Comparison of ENCODE assay signal across 24 mouse cellular contexts in the genomic region with DNA sequence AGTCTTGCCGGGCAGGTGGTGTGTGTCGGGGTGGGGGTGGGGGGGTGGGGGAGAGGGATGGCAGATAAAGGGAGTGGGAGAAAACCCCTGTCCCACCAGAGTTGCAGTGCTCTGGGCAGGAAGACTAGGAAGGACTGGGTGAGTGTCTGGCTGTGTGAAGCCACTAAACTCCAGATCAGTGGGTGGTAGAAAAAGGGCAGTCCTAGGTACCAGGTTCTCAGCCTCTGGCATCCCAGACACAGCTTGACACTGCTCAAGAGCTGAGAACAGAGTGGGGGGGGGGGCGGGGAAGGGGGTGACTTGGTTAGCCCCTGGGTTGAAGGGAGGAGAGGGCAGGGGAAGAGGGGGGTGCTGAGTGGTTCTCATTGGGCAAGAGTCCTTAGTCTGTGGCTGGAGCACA. TPM values are rescaled to one million over a fixed set of nuclear protein-coding genes. Genes with fewer than 3 reads are reported as not detected.
DNase-seq lines count a peak whose midpoint lies in the region; ATAC-seq lines count a peak whose summit lies in the region.
"Had no signal": no experiment of that assay in that cellular context is flagged by ENCODE, and none has a peak within 500 bp of the region (broad histone marks: within the 10 kb centered on the region; RNA-seq: fewer than 3 reads in every experiment).

No protein-coding gene starts in this region.

- DNase-seq in midbrain, embryonic 14.5 days = no peak
- DNase-seq in midbrain, embryonic 11.5 days (ENCODE audit: low spot score, missing footprints) = no peak
- DNase-seq: adrenal gland, adult 2 months; adrenal gland, postnatal 14 days; cerebellum, adult 11 months; cerebellum, adult 2 months; cerebellum, adult 9-11 months; cerebellum, postnatal 25 days; forebrain, postnatal 0 days; gastrocnemius, adult 2 months; gastrocnemius, postnatal 14 days; heart, adult 18-20 months; heart, postnatal 14 days; heart, postnatal 4 days had no signal

- ATAC-seq in forebrain, embryonic 13.5 days = 0 out of 2 replicates have a peak, but pooled peaks have one; percentile 45
- no peak for ATAC-seq in forebrain, embryonic 16.5 days
- peak; percentile 26; the same call in 1 of the 2 replicates for ATAC-seq in hindbrain, embryonic 12.5 days (ENCODE audit: low FRiP score)
- ATAC-seq in hindbrain, embryonic 16.5 days = no peak
- 0 out of 2 replicates have a peak, but pooled peaks have one; percentile 8 for ATAC-seq in midbrain, embryonic 14.5 days (ENCODE audit: low FRiP score, low TSS enrichment)
- ATAC-seq in midbrain, embryonic 11.5 days (ENCODE audit: low FRiP score) = no peak
- ATAC-seq: CD4-positive, CD25-positive, alpha-beta regulatory T cell, adult 4 months; forebrain, postnatal 0 days; intestine, postnatal 0 days had no signal

- no peaks in the 10 kb centered on the region for H3K4me1 ChIP-seq in forebrain, embryonic 13.5 days
- H3K4me1 ChIP-seq in forebrain, embryonic 16.5 days (replicated peaks; ENCODE audit: control insufficient read depth, insufficient read depth, low read length) = no peaks in the 10 kb centered on the region
- no peaks in the 10 kb centered on the region for H3K4me1 ChIP-seq in hindbrain, embryonic 12.5 days
- H3K4me1 ChIP-seq in hindbrain, embryonic 16.5 days (ENCODE audit: control insufficient read depth, insufficient read depth, low read depth, low read length) = no peaks in the 10 kb centered on the region
- no peaks in the 10 kb centered on the region for H3K4me1 ChIP-seq in midbrain, embryonic 14.5 days (ENCODE audit: control insufficient read depth, insufficient read depth, low read length)
- H3K4me1 ChIP-seq in midbrain, embryonic 11.5 days (ENCODE audit: control insufficient read depth, insufficient read depth, low read length) = no peaks in the 10 kb centered on the region
- H3K4me1 ChIP-seq: forebrain, embryonic 10.5 days; heart, embryonic 10.5 days; heart, embryonic 13.5 days; hindbrain, embryonic 13.5 days had no signal

- H3K9me3 ChIP-seq in forebrain, embryonic 13.5 days (replicated peaks) = no peaks in the 10 kb centered on the region
- no peaks in the 10 kb centered on the region for H3K9me3 ChIP-seq in forebrain, embryonic 16.5 days (ENCODE audit: control insufficient read depth, low read length)
- no peaks in the 10 kb centered on the region for H3K9me3 ChIP-seq in hindbrain, embryonic 12.5 days (replicated peaks)
- H3K9me3 ChIP-seq in hindbrain, embryonic 16.5 days (ENCODE audit: control insufficient read depth, low read length) = no peaks in the 10 kb centered on the region
- H3K9me3 ChIP-seq in midbrain, embryonic 14.5 days (ENCODE audit: control insufficient read depth, low read length) = no peaks in the 10 kb centered on the region
- H3K9me3 ChIP-seq in midbrain, embryonic 11.5 days (ENCODE audit: control insufficient read depth, low read length) = no peaks in the 10 kb centered on the region
- H3K9me3 ChIP-seq: forebrain, embryonic 10.5 days; heart, embryonic 10.5 days; heart, embryonic 13.5 days; hindbrain, embryonic 13.5 days had no signal

- H3K4me2 ChIP-seq in forebrain, embryonic 13.5 days = no peak overlapping the region
- no peak overlapping the region for H3K4me2 ChIP-seq in forebrain, embryonic 16.5 days (ENCODE audit: low read length)
- H3K4me2 ChIP-seq in hindbrain, embryonic 12.5 days (replicated peaks) = no peak overlapping the region
- no peak overlapping the region for H3K4me2 ChIP-seq in hindbrain, embryonic 16.5 days (ENCODE audit: low read length)
- no peak overlapping the region for H3K4me2 ChIP-seq in midbrain, embryonic 14.5 days (ENCODE audit: low read length)
- no peak overlapping the region for H3K4me2 ChIP-seq in midbrain, embryonic 11.5 days
- H3K4me2 ChIP-seq: heart, embryonic 13.5 days; hindbrain, embryonic 13.5 days had no signal

- no peaks in the 10 kb centered on the region for H3K27me3 ChIP-seq in forebrain, embryonic 13.5 days
- H3K27me3 ChIP-seq in forebrain, embryonic 16.5 days (replicated peaks; ENCODE audit: control insufficient read depth, insufficient read depth, low read length) = no peaks in the 10 kb centered on the region
- H3K27me3 ChIP-seq in hindbrain, embryonic 12.5 days = no peaks in the 10 kb centered on the region
- no peaks in the 10 kb centered on the region for H3K27me3 ChIP-seq in hindbrain, embryonic 16.5 days (replicated peaks; ENCODE audit: control insufficient read depth, insufficient read depth, low read length)
- H3K27me3 ChIP-seq in midbrain, embryonic 14.5 days (ENCODE audit: control insufficient read depth, insufficient read depth, low read length) = no peaks in the 10 kb centered on the region
- no peaks in the 10 kb centered on the region for H3K27me3 ChIP-seq in midbrain, embryonic 11.5 days (ENCODE audit: control insufficient read depth, insufficient read depth, low read length)
- H3K27me3 ChIP-seq: heart, embryonic 13.5 days; hindbrain, embryonic 13.5 days had no signal

- H3K36me3 ChIP-seq in forebrain, embryonic 13.5 days (ENCODE audit: poor library complexity, severe bottlenecking) = no peaks in the 10 kb centered on the region
- H3K36me3 ChIP-seq in forebrain, embryonic 16.5 days (ENCODE audit: control insufficient read depth, insufficient read depth) = no peaks in the 10 kb centered on the region
- H3K36me3 ChIP-seq in hindbrain, embryonic 12.5 days = no peaks in the 10 kb centered on the region
- no peaks in the 10 kb centered on the region for H3K36me3 ChIP-seq in hindbrain, embryonic 16.5 days (ENCODE audit: control insufficient read depth, insufficient read depth, low read length)
- H3K36me3 ChIP-seq in midbrain, embryonic 14.5 days (ENCODE audit: control insufficient read depth, insufficient read depth, low read length) = no peaks in the 10 kb centered on the region
- no peaks in the 10 kb centered on the region for H3K36me3 ChIP-seq in midbrain, embryonic 11.5 days (ENCODE audit: control insufficient read depth, insufficient read depth, low read length)
- H3K36me3 ChIP-seq: forebrain, embryonic 10.5 days; heart, embryonic 10.5 days; heart, embryonic 13.5 days; hindbrain, embryonic 13.5 days had no signal

- 76% methylated on average over 3 of the region's 3 CpGs for WGBS in forebrain, embryonic 13.5 days
- 79% methylated on average over 2 of the region's 3 CpGs for WGBS in forebrain, embryonic 16.5 days
- 80% methylated on average over 3 of the region's 3 CpGs for WGBS in hindbrain, embryonic 12.5 days
- 82% methylated on average over 2 of the region's 3 CpGs for WGBS in hindbrain, embryonic 16.5 days
- WGBS in midbrain, embryonic 14.5 days = 80% methylated on average over 2 of the region's 3 CpGs
- 76% methylated on average over 2 of the region's 3 CpGs for WGBS in midbrain, embryonic 11.5 days

- no peak overlapping the region for H3K4me3 ChIP-seq in forebrain, embryonic 13.5 days
- no peak overlapping the region for H3K4me3 ChIP-seq in forebrain, embryonic 16.5 days (replicated peaks; ENCODE audit: low read length)
- no peak overlapping the region for H3K4me3 ChIP-seq in hindbrain, embryonic 12.5 days
- H3K4me3 ChIP-seq in hindbrain, embryonic 16.5 days (ENCODE audit: low read length) = no peak overlapping the region
- no peak overlapping the region for H3K4me3 ChIP-seq in midbrain, embryonic 14.5 days (replicated peaks; ENCODE audit: low read depth, low read length)
- H3K4me3 ChIP-seq in midbrain, embryonic 11.5 days (ENCODE audit: low read depth, low read length) = no peak overlapping the region
- H3K4me3 ChIP-seq: forebrain, embryonic 10.5 days; gastrocnemius, adult 2 months; heart, embryonic 10.5 days; heart, embryonic 13.5 days; hindbrain, embryonic 13.5 days had no signal

- H3K27ac ChIP-seq in forebrain, embryonic 13.5 days = no peak overlapping the region
- no peak overlapping the region for H3K27ac ChIP-seq in forebrain, embryonic 16.5 days (ENCODE audit: low read length)
- H3K27ac ChIP-seq in hindbrain, embryonic 12.5 days = no peak overlapping the region
- H3K27ac ChIP-seq in hindbrain, embryonic 16.5 days (ENCODE audit: low read depth, low read length) = no peak overlapping the region
- no peak overlapping the region for H3K27ac ChIP-seq in midbrain, embryonic 14.5 days (replicated peaks; ENCODE audit: low read depth, low read length)
- no peak overlapping the region for H3K27ac ChIP-seq in midbrain, embryonic 11.5 days (ENCODE audit: low read depth, low read length)
- H3K27ac ChIP-seq: forebrain, embryonic 10.5 days; gastrocnemius, adult 2 months; heart, embryonic 10.5 days; heart, embryonic 13.5 days; hindbrain, embryonic 13.5 days had no signal

- H3K9ac ChIP-seq in forebrain, embryonic 13.5 days = no peak overlapping the region
- H3K9ac ChIP-seq in forebrain, embryonic 16.5 days (replicated peaks; ENCODE audit: low read depth, low read length) = no peak overlapping the region
- no peak overlapping the region for H3K9ac ChIP-seq in hindbrain, embryonic 12.5 days
- no peak overlapping the region for H3K9ac ChIP-seq in hindbrain, embryonic 16.5 days (ENCODE audit: low read depth, low read length)
- no peak overlapping the region for H3K9ac ChIP-seq in midbrain, embryonic 14.5 days (replicated peaks; ENCODE audit: low read length)
- H3K9ac ChIP-seq in midbrain, embryonic 11.5 days (ENCODE audit: low read length) = no peak overlapping the region
- H3K9ac ChIP-seq: forebrain, postnatal 0 days; heart, embryonic 13.5 days; hindbrain, embryonic 13.5 days had no signal

RNA-seq across cellular contexts. Expression of gene Cfh, which starts 24.6 kb away (rescaled TPM):
- 3.2 and 4.2 TPM in 2 replicates for polyA plus RNA-seq in forebrain, embryonic 13.5 days (2015; fragmentation: Nextera tagmentation; extraction: Ambion mirVana)
- polyA plus RNA-seq in forebrain, embryonic 16.5 days (2015; fragmentation: Nextera tagmentation; extraction: Ambion mirVana) = 8.9 and 17.0 TPM in 2 replicates
- 4.8 and 5.4 TPM in 2 replicates for polyA plus RNA-seq in hindbrain, embryonic 12.5 days (2016; fragmentation: Nextera tagmentation; extraction: Ambion mirVana)
- 19.7 and 24.9 TPM in 2 replicates for polyA plus RNA-seq in hindbrain, embryonic 16.5 days (2015; fragmentation: Nextera tagmentation; extraction: Ambion mirVana)
- polyA plus RNA-seq in midbrain, embryonic 14.5 days (2014; fragmentation: Nextera tagmentation; extraction: Ambion mirVana) = 1.1 and 24.1 TPM in 2 replicates
- polyA plus RNA-seq in midbrain, embryonic 11.5 days (2014; fragmentation: Nextera tagmentation; extraction: Ambion mirVana) = 6.1 and 6.6 TPM in 2 replicates

Comparison
In these comparisons a context has a peak if more than half of its experiments do, and no peak if none do; other contexts are left out.
1. ATAC-seq: peak in forebrain, embryonic 13.5 days (single experiment), hindbrain, embryonic 12.5 days (single experiment) and midbrain, embryonic 14.5 days (single experiment); none in forebrain, embryonic 16.5 days (single experiment), hindbrain, embryonic 16.5 days (single experiment) and midbrain, embryonic 11.5 days (single experiment).